Mouse (Mus musculus) CD4-positive, CD25-positive, alpha-beta regulatory T cell, adult 4 months (primary cell): ENCODE data around the gene Arid1a. TPM values are rescaled to one million over a fixed set of nuclear protein-coding genes. Genes with fewer than 3 reads are reported as not detected.
"Not testable (repeated sequence)": the region's sequence is repeated elsewhere in the genome, so short reads cannot be mapped to it uniquely, and the experiment has no call there.

Source experiments
- ATAC-seq: one replicate; pipeline ENCODE4 v1.8.0; 2017
- polyA plus RNA-seq, 2 experiments: library from polyadenylated mRNA; unstranded; fragments of 100-300 nt; shearing (Covaris generic); gene quantifications; one replicate each; pipeline ENCODE4 v1.2.1; 2017

Gene Arid1a
- polyA plus RNA-seq, 2 experiments from 2014 or later: 74.4 to 76.7 TPM

DNA sequence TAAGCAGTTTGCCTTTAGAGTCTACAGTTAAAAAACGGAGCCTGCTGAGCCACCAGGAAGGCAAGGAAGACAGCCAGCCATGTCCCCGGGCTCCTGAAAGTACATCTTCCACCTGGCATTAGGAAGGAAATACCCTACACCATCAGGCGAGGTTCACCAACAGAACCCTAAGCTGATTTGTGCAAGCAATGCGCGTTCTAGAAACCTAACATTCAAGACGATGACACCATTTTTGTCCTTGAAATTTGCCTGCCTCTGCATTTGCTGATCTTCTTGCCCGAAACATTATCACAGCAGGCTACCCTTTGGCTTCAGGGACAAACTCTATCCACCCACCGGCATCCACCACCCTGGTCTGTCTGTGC, 82.3 kb downstream of the Arid1a start:
- ATAC-seq: no peak

DNA sequence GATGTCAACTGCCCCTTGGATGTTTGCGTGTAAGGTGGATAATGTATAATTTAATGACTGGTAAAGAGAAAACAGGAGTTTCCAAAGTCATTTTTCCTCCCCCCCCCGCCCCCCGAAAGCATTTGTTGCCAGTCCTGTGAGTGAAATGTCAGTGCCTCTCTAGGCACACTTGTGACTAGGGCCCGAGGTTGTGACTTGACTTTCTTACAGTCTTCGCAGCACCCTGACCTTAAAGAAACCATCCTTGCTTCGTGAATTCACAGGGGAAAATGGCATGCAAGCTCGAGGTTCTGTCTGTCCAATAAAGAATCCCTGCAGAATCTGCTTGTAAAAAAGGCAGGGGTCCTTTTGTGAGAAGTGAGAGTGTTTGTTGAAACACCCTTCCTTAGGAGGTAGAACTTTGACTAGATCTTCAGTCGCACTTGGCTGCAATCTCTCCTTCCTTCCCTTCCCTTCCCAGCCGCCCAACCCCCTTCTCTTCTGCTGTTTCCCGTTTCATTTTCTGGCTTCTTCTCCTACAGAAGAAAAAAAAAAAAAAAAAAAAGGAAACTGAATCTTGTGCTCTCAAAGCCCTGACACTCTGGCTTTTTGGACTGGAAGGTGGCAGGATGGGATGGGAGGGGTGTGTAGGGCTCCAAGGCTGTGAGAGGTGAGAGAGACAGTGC, 82.8 kb downstream of the Arid1a start:
- ATAC-seq: no peak

DNA sequence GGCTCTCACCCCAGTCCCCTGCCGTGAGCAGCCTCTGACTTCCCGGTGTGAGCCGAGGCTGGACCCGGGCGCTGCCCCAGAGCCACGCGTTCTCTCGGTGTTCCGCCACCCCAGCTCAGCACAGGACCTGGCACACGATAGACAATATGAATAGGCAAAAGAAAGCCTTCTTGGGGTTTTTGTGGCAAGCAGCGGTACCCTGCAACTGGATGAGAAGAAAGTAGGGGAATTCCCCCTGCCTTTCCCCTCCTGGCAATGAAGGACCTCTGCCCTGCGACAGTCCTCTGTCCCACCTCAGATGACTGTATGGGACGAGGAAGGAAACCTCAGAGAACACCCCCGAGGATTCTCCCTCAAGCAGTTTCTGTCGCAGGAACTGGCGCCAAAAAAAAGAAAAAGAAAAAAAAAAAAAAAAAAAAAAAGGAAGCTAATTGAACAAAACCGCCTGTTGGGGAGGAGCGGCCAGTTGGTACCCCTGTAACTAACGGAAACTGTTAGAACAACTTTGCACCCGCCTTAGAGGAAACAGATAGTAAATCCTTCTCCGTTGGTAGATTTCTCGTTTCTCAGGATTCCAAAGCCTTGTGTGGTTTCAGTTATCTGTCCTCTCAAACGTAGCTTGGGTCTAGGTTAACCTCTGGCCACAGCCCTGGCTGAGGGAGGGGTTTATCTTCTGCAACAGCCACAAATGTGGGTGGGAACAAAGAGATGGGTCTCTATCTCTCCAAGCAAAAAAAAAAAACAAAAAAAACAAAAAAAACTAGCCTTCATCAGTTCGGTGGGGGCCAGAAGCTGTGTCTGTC, 83.5 kb downstream of the Arid1a start:
- peak; percentile 41 for ATAC-seq

DNA sequence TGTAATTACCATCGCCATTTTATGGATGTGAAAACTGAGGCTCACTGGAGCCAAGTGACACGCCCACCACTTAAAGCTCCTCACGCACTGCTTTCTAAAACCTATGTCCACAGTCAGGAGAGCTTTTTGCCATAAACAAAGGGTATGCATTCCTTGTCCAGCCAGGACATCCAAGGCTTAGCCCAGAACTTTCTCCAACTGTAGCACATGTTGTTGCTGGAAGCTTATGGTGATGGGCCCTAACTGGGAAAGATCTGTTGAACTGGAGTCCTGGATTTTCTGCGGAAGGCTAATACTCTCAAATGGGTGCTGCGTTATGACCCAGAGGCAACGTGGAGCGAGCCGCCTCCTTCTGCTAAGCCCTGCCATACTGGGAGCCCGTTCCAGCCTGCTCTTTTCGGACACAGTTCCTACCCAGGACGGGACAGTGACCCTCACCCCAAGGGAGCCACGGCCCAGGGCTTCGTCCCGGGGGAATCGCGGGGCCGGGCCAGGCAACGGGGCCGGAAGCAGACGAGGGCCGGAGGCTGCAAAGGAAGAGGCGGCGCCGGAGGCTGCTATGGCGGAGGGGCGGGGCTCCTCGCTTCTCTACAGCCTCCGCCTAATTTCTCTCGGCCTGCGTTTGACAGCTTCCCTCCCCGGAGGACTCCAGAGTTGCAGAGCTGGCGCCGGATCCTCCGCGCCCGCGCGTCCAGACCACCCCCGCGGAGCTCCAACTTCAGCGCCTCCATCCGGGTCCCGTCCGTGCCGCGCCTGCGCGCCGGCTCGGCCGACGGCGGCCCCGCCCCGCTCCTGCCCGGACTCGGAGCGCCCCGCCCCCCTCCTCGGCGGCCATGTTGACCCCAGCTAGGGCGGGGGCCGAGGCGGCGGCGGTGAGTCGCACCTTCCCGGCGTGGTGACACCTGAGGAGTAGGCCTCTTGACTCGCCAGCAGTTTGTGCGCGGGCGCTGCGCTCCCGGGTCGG, 84.4 kb downstream of the Arid1a start, which contains the start of gene Pigv:
Gene Pigv, minus strand, starts transcription at position 767 of the 964 bp plus-strand sequence.
- ATAC-seq: peak; percentile 59

DNA sequence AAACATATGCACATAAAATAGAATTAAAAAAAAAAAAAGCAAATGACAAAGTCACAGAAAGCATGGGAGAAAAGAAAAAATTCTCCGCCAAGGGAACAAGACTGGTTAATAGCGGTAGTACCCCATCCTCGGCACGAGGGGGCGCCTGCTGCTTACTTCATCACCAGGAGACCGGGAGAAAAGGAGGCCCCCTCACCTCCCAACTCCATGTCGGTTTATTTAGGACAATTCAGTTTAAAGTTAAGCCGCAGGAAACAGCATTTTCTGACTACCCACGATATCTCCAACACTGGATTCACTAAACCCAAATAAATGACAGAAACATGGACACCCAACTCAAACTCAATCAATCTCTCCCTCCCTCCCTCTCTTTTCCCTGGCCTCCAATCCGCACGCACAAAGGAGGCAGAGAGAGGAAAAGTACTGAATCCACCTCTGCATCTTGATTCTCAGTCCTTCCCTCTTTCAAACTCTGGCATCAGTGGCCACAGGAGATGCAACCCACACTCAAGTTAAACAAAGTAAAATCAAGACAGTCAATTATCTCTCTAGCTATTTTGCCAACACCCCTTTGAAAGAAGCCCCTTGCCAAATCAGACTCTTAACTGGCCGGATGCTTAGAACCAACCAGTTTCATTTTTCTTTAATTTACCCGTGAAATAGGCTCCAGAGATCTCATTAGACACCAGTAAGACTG, 85.2 kb downstream of the Arid1a start:
- peak; percentile 11 for ATAC-seq

DNA sequence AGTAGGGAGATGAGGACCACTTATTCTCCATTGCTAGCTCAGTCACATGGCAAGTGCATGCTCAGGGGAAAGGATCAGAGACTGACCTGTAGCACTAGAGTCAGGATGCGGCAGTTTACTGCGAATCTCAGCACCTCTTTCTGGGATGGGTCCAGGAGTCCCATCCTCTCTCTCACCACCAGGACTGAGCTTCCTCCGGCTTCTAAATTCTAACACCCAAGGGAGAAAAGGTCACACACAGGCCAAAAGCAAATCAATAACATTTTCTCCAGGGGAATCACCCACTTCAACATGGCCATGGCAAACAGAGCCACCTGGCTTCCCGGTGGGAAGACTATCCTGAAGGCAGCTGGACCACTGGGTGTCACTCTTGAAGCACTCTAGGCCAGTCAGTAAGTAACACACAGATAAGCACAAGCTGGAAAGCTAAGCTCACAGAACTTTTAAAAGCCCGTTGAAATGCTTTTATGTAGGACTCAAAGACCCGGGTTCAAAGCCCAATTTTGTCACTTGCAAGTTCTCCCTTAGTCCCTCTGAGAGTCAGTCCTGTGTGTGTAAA, 86.8 kb downstream of the Arid1a start:
- no peak for ATAC-seq

DNA sequence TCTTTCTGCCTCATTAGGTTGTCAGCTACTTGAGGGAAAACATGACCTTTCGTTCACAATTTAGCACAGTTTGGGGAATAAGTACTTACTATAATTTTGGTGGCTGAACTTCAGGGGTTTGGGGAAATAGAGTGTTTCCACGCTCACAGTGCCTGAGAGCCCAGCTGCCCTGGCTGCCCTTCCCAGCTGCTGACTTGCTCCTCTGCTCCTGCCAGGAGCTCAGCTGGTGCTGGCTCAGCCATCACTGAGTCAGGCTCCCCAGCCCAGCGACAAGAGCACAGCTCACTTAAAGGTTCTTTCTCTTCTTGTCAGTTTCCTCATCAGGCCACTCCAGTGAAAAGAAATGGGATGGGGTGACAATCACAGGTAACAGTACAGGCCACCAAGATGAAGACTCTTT, 88.0 kb downstream of the Arid1a start:
- no peak for ATAC-seq

DNA sequence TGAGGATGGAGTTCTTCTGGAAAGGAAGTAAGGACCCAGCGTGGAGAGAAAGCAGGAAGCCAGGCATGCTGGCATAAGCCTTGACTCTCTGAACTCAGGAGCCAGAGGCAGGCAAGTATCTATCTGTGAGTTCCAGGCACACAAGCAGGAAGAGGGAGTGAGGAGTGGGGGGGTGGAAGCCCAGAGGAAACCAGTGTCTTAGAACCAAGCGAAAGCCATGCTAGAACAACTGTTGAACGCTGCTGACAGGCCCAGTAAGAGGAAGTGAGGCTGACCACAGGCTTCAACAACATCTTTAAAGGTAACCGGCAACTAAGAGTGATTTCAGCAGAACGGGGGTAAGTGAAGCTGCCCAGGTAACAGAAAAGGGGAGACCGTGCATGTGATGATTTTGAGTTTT, 90.4 kb downstream of the Arid1a start:
- peak; percentile 95 for ATAC-seq

DNA sequence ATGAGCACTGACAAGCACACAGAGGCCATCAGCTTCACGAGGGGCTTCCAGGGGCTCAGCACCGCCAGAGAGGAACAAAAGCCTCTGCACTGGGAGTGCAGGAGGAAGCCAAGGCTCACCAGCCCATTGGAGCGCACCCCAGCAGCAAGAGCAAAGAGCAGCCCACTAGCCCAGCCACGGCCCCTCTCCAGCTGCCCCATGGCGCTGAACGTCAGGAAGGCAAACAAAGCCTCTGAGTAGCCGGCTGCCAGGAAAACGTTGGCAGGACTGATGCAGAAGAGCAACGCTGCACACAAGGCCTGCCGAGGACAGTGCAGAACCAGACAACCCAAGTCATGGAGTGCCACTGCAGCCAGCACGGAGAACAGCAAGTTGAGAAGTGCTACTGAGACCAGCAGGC, 91.5 kb downstream of the Arid1a start:
- no peak for ATAC-seq

DNA sequence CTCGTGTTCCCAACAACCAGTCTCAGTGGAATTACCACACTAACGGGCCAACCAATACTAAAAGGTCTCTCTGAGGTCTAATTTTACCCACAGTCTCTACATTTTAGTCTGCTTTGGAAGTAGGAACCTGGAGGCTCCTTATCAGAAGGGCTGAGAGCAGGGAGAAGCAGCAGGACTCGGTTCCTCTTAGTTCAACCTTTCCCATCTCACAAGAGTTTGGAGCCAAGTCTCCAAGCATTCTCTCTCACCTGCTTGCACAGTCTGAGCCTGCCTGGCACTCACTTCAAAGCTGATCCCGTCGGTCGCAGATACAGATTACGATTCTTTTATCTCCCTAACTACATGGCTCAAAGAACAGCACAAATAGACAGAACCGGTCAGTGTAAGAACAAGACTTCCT, 93.6 kb downstream of the Arid1a start:
- no peak for ATAC-seq

DNA sequence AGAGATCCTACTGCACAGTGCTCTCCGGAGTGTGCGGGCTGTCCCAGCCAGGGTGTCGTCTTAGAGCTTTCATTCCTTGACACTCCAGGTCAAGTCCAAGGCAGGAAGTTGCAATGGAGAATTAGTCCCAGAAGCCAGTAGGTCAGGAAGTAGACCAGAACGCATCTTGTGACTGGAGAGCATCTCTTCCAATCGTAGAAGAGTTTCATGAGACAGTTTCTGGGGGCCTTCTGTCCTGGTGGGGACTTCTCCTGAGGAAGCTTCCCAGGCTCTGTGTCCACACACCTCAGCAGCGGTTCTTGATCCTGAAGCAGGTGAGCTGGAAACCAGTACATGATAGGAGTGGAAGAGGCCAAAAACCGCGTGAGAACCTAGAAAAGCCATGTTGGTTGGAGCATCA, 94.1 kb downstream of the Arid1a start:
- no peak for ATAC-seq

DNA sequence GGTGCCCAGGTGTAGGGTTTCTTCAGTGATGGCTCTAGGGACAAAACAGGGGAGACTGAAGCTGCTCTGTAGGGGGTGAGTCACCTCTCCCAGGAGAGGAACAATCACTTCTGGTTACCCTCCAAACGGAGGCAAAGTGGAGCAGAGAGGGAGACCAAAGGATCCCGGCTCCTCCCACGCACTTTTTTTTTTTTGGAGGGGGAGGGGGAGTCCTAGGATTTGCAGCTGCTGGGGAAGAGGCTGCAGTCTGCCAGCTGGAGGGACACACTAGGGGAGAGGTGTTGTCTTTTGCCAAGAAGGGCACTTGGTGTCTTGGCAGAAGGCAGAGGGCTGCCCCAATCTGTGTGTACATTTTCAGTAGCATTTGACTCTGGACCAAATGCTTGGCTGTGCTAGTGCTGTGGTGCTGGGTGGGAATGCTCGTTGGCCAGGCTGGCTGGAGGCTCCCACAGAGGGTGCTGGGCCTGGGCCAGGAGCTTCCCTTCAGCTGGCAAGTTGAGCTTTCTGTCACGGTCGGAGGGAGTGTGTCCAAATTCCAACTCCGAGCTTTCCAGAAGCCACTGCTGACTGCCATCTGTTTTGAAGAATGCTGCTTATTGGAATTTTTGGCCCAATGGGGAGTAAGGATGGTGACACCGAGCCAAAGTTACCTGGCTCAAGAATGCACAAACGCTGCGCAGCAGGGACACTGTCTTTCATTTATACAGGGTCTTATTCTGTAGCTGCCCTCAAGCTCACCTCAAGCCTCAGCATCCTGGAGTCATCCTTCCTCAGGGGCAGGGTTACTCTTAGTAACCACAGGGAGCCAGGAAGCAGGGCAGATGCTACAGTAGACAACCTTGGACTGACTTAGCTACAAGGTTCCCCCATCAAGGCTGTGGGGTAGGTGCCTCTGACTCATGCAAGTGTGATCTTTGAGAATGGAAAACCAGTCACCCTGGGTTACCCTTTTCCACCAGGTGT, 96.1 kb downstream of the Arid1a start:
- no peak for ATAC-seq

DNA sequence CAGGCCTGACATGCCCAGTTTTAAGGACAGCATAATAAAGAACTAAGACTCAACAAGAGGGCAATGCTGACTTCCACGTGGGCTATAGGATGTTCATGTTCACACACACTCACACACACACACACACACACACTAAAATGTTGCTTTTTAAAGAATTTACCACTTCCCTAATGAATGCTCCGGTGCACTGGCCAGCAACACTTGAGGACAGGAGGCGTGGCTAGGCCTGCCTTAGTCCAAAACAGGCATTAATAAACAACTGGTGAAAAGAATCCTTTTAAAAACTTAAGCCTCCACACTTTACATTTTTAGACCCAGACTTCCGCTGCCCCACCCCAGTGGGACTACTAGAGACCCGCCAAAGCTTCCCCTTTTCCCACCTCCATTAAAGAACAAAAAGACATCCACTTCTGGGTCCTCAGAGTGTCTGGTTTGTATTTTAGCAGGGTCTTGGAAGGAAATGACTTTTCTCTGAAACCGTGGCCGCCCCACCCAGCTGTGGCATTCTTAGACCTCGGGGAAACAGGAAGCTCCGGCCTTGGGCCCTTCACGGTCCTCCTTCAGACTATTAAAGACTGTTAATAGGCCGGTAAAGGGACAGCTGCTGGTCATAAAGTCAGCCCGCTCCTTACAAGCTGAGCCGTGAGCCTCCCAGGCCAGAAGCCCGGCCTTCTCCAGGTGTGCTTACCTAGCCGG, 96.9 kb downstream of the Arid1a start:
- ATAC-seq: no peak

DNA sequence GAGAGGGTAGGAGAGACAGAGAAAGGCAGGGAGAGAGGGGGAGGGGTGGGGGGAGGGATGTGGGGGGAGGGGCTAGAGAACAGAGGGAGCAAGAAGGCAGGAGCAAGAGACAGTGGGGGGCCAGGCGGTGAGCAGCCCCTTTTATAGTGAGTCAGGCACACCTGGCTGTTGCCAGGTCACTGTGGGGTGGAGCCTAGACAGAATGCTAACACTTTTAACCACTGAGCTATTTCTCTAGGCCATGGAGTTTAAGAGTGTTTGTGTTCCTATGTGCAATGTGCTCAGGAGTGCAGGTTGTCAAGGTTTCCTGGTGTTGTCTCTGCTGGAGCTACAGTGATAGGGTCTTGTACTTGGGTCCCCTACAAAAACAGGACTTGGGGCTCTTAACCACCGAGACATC, 97.8 kb downstream of the Arid1a start:
- ATAC-seq: no peak

DNA sequence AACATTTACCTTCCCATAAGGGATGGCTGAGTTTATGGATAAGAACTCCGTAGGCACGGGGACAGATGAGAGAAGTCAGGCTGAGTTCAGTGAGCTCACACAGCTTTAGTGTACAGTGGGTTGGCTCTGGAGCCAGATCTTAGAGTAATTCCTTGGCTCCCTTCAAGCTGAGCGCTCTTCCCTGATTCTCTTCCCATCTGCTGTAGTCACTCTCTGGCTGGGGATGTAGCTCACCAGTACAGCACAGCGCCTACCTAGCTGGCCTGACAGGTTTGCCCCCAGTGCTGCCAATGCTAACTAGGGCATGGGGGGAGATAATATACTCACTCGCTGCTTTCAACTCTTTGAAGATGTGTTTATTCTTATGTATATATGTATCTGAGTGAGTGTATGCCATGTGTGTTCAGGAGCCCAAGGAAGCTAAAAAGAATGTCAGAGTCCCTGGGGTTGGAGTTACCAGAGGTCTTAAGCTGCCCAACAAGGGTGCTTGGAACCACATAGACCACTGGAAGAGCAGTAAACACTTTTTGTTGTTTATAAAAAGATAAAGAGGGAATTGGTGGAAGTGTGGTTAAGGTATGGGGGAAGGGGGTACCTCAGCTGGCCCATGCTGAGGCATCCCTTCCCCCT, 98.6 kb downstream of the Arid1a start:
- ATAC-seq: no peak

DNA sequence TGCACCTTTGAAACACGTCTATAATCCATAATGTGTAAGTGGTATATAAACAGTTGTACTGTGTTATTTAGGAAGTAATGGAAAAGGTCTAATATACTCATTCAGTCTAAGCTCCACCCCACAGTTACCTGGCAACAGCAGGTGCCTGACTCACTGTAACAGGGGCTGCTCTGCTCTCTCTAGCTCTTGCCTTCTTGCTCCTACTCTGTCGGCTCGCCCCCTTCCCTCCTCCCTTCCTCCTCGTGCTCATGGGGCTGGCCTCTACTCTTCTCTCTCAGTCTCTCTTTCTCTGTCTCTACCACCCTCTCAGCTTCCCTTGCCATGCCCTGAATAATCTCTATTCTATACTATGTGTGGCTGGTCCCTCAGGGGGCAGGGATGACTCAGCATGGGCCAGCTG, 99.6 kb downstream of the Arid1a start:
- ATAC-seq: no peak

DNA sequence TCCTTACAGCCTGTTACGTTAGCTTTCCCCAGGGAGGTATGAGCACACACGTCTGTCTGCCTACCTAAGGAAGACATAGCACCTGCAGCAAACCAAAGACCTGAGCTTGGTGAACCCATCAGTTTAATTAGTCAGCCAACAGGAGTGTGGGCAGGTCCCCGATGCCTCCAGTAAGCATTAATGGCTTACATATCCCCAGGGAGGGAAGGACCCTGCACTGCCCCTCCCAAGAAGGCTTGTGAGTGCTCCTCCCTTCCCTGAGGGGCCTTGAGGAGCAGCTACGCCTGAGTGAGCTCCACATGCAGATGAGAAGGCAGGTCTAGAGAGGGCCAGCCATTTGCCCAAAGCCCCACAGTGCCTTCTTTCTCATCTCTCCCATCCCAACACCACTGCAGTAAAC, 100.3 kb downstream of the Arid1a start:
- no peak for ATAC-seq

DNA sequence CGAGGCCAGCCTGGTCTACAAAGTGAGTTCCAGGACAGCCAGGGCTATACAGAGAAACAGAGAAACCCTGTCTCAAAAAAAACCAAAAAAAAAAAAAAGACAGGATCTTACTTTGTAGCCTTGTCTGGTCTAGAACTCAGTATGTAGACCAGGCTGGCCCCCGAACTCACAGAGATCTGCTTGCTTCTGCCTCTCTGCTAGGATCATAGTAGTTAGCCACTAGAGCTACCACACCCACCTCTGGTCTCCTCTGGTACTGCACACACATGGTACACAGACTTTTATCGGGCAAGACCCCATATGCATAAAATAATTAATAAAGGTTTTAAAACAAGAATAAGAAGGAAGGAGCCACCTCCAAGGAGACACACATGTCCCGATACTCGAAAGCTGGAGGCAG, 102.5 kb downstream of the Arid1a start:
- ATAC-seq: not testable (repeated sequence)

DNA sequence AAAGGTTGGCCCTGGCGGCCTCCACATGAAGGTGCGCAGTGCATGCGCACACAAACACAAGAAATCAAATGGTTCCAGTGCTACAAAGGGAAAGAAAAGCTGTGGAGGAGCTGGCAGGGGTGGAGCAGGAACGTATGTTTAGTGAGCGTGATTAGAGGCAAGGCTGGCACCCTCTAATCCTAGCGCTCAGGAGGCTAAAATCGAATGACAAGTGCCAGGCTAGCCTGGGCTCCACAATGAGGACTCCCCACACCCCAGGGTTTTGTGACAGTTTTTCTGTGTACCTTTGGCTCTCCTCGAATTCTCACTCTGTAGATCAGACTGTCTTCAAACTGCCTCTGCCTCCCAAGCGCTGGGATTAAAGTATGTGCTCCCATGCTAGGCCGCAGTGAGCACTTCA, 103.8 kb downstream of the Arid1a start:
- no peak for ATAC-seq

DNA sequence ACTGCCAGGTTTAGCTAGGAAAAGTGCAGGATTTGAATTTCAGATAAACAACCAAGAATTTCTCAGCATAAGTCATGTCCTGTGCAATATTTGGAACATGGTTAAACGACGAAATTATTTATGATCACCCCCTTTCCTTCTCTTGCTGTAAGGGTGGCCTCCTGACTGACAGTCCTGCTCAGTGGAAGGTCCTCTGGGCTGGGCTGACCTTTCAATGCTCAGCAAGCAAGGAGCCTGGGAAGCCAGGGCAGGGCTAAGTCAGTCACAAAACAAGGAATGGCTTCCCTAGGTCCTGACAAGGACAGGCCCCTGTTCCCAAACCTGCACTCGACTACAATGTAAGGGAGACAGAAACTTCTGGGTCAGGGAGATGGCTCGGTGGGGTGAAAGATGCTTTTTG, 104.6 kb downstream of the Arid1a start:
- no peak for ATAC-seq
